Mouse (Mus musculus) heart, postnatal 36 days (tissue): ENCODE results near the gene Nt5dc3. TPM values are rescaled to one million over a fixed set of nuclear protein-coding genes. Genes with fewer than 3 reads are reported as not detected.

Experiments
- DNase-seq, 2 experiments: peaks; one replicate each; pipeline ENCODE4 v3.0.0; 2021 to 2022
- intact Hi-C: fragments of 180-260 bp; cut with DNase I; formaldehyde crosslinking; loops from one replicate; pipeline ENCODE4 v1.15.1; 2025
- total RNA-seq, 2 experiments: library from RNA; stranded (reverse); gene quantifications; 2 replicates each; pipeline ENCODE4 v1.2.3; 2021

The Nt5dc3 gene
- total RNA-seq, 2 experiments from 2014 or later, result 30.8 to 38.3 TPM

- DNase-seq, result no peak
- intact Hi-C loops, result no loop called here
Observed at GRCm38 (mm10) chr10:86860396-86860795, 81.6 kb downstream of the Nt5dc3 start.

- intact Hi-C loops, result no loop called here
- no peak for DNase-seq
Observed at GRCm38 (mm10) chr10:86862496-86862895, 83.7 kb downstream of the Nt5dc3 start.

GRCm38 (mm10) chr10:86863429-86863828, 84.6 kb downstream of the Nt5dc3 start:
- intact Hi-C loops, result no loop called here

GRCm38 (mm10) chr10:86872121-86872520, 93.3 kb downstream of the Nt5dc3 start:
- no peak for DNase-seq
- intact Hi-C loops, result no loop called here

More at GRCm38 (mm10) chr10:86863429-86863828, 84.6 kb downstream of the Nt5dc3 start:
- DNase-seq, result no peak

GRCm38 (mm10) chr10:86872591-86872990, 93.8 kb downstream of the Nt5dc3 start:
- DNase-seq, result no peak
- intact Hi-C loops, result no loop called here

- no peak for DNase-seq
- intact Hi-C loops, result no loop called here
Observed at GRCm38 (mm10) chr10:86878721-86879120, 99.9 kb downstream of the Nt5dc3 start.

- intact Hi-C loops, result no loop called here
- peak in 1 of 2 experiments; percentile 11 for DNase-seq
Observed at GRCm38 (mm10) chr10:86880071-86880806, 101.4 kb downstream of the Nt5dc3 start.

GRCm38 (mm10) chr10:86881448-86881847, 102.6 kb downstream of the Nt5dc3 start:
- intact Hi-C loops, result no loop called here
- no peak for DNase-seq

- intact Hi-C loops, result no loop called here
- DNase-seq, result no peak
Observed at GRCm38 (mm10) chr10:86886434-86886833, 107.6 kb downstream of the Nt5dc3 start.

Other genes starting within 250 kb of the Nt5dc3 start
- gene Hsp90b1, start 73.5 kb upstream of the Nt5dc3 start, total RNA-seq, result 100 to 1,000 TPM; 360 to 389 TPM
- gene Ttc41, start 73.2 kb upstream of the Nt5dc3 start, total RNA-seq, result 1 to 10 TPM; 1.4 to 2.2 TPM
- 10 to 100 TPM; 10.3 to 14.5 TPM for gene Gm49358, start 15.0 kb upstream of the Nt5dc3 start, total RNA-seq
- under 1 TPM; 0.05 to 0.19 TPM for gene Stab2, start 229.0 kb downstream of the Nt5dc3 start, total RNA-seq